Mouse (Mus musculus) midbrain, embryonic 15.5 days (tissue): ENCODE data around the gene Bloc1s3. TPM values are rescaled to one million over a fixed set of nuclear protein-coding genes. Genes with fewer than 3 reads are reported as not detected.

Experiments
- ATAC-seq: fragments of 200-750 bp; cut with Nextera tagmentation; replicated peaks from 2 replicates; pipeline ENCODE4 v1.8.0; 2017; ENCODE audit warnings: moderate TSS enrichment
- H3K27ac ChIP-seq: fragments of 300-500 bp; sonication (generic); 2 replicates; pipeline ENCODE4 v1.5.1; 2015; ENCODE audit warnings: mild to moderate bottlenecking, inconsistent platforms
- H3K27me3 ChIP-seq: fragments of 300-500 bp; sonication (generic); replicated peaks from 2 replicates; pipeline ENCODE4 v1.6.1; 2015; ENCODE audit warnings: inconsistent platforms
- H3K36me3 ChIP-seq: fragments of 300-500 bp; sonication (generic); replicated peaks from 2 replicates; pipeline ENCODE4 v1.6.1; 2015; ENCODE audit warnings: inconsistent platforms
- H3K4me1 ChIP-seq: fragments of 300-500 bp; sonication (generic); 2 replicates; pipeline ENCODE4 v1.6.1; 2015; ENCODE audit warnings: inconsistent platforms
- H3K4me2 ChIP-seq: fragments of 300-500 bp; sonication (generic); 2 replicates; pipeline ENCODE4 v1.6.1; 2015; ENCODE audit warnings: inconsistent platforms, mild to moderate bottlenecking, moderate library complexity
- H3K4me3 ChIP-seq: fragments of 300-500 bp; sonication (generic); 2 replicates; pipeline ENCODE4 v1.5.1; 2015; ENCODE audit warnings: mild to moderate bottlenecking, inconsistent platforms
- H3K9ac ChIP-seq: fragments of 300-500 bp; sonication (generic); 2 replicates; pipeline ENCODE4 v1.6.1; 2015; ENCODE audit warnings: mild to moderate bottlenecking, inconsistent platforms
- H3K9me3 ChIP-seq: fragments of 300-500 bp; sonication (generic); 2 replicates; pipeline ENCODE4 v1.6.1; 2016; ENCODE audit warnings: inconsistent platforms
- WGBS: fragments of 180-500 bp; shearing (Covaris S2); methylation state at CpG from one replicate; pipeline ENCODE4 v1.1.7; 2015; ENCODE audit warnings: mixed read lengths; 5-methylcytosine and 5-hydroxymethylcytosine counted together
- polyA plus RNA-seq: library from polyadenylated mRNA; unstranded; fragments of >200 nt; fragmentation: Nextera tagmentation; extraction: Ambion mirVana; gene quantifications from 2 replicates; pipeline ENCODE4 v1.2.1, GENCODE M21; 2015

Gene Bloc1s3
- 4.8 and 5.0 TPM in 2 replicates for polyA plus RNA-seq

DNA sequence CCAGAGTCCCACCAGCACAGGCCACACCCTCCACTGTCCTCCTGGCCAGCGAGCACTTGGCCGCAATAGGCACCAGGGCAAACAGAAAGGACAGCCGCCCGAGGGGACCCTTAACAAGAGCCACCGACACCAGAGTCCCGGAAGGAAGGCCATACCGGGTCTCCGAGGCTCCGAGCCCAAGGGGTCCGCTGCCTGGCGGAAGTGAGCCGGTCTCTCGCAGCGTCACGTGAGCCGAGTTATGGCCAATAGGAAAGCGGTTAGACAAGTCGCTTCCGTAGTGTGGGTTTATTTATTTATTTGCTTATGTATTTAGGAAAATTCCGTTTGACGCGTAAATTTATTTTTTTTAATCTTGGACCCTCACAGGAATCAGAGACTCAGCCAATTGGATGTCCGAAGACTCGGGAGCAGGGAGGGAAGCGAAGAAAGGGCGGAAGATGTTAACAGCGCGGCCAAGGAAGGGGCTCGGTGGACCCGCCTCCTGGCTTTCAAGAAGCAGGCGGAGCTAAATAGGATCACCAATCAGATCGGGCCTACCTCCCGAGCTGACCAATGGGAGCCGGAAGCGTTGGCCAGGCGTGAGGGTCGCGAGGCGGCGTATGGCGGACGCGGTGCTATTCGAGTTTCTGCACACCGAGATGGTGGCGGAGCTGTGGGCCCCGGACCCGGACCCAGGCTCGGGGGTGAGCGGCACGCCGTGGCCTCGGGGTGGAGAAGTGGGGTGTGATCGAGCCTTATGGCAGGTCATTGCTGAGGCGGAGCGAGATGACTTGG, at the start of gene Bloc1s3, which contains the start of gene Trappc6a:
Bloc1s3 (minus strand) TSS at position 218 of the 774 bp plus-strand sequence.
Trappc6a (plus strand) TSS at position 246 of the 774 bp plus-strand sequence.
- Histone ChIP-seq H3K4me1 (peaks cover 25% of the 10 kb centered on the region), H3K9ac (peak within 1 kb of the TSS; percentile 69), H3K27me3 (no peaks in the 10 kb centered on the region), H3K4me3 (peak within 1 kb of the TSS; percentile 77), H3K4me2 (peak within 1 kb of the TSS; percentile 74), H3K27ac (peak within 1 kb of the TSS; percentile 80), H3K9me3 (no peaks in the 10 kb centered on the region), H3K36me3 (no peaks in the 10 kb centered on the region)
- peak; percentile 95 for ATAC-seq
- WGBS = under 1% methylated on average over 56 of the region's 56 CpGs

GRCm38 (mm10) chr7:19557086-19557485, 48.9 kb upstream of the Bloc1s3 start:
- Histone ChIP-seq H3K27ac (no peak overlapping the region), H3K9me3 (no peaks in the 10 kb centered on the region), H3K4me3 (no peak overlapping the region), H3K36me3 (no peaks in the 10 kb centered on the region), H3K9ac (no peak overlapping the region), H3K27me3 (no peaks in the 10 kb centered on the region), H3K4me1 (peaks cover 46% of the 10 kb centered on the region), H3K4me2 (no peak overlapping the region)
- WGBS = 96% methylated on average over 2 of the region's 2 CpGs
- ATAC-seq = no peak

DNA sequence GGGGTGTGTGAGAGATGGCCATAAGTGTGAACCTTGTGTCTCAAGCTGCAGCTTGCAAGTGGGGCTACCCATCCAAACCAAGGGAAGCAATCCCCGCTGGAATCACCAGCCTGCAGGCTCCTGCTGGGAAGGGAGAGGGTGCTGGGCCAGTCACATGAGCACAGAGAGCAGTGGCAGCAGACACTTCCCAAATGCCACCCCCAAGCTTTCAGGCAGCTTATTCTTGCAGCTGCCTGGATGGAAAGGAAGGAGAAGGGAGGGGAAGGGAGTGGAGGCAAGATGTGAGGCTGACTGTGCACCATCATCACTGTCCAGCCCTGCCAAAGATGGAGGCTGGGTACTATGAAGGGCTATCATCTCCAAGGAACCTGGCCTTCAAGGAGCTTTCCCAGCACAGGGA, 46.0 kb upstream of the Bloc1s3 start:
- 69% methylated on average over 1 of the region's 1 CpGs for WGBS
- Histone ChIP-seq H3K9me3 (no peaks in the 10 kb centered on the region), H3K4me3 (no peak overlapping the region), H3K4me1 (peaks cover 25% of the 10 kb centered on the region), H3K9ac (no peak overlapping the region), H3K4me2 (no peak overlapping the region), H3K36me3 (no peaks in the 10 kb centered on the region), H3K27me3 (no peaks in the 10 kb centered on the region), H3K27ac (no peak overlapping the region)
- ATAC-seq = no peak

- ATAC-seq = no peak
- WGBS = 83% methylated on average over 2 of the region's 2 CpGs
- no peak overlapping the region for H3K4me3 ChIP-seq
- no peak overlapping the region for H3K4me2 ChIP-seq
- H3K9me3 ChIP-seq = no peaks in the 10 kb centered on the region
- H3K27me3 ChIP-seq = no peaks in the 10 kb centered on the region
- no peak overlapping the region for H3K9ac ChIP-seq
- H3K4me1 ChIP-seq = peaks cover 8% of the 10 kb centered on the region
- H3K36me3 ChIP-seq = no peaks in the 10 kb centered on the region
- no peak overlapping the region for H3K27ac ChIP-seq
Measured at GRCm38 (mm10) chr7:19552443-19552842, 44.3 kb upstream of the Bloc1s3 start.

- H3K9ac ChIP-seq = no peak overlapping the region
- H3K4me3 ChIP-seq = no peak overlapping the region
- H3K9me3 ChIP-seq = no peaks in the 10 kb centered on the region
- H3K4me2 ChIP-seq = no peak overlapping the region
- WGBS = 85% methylated on average over 5 of the region's 5 CpGs
- no peaks in the 10 kb centered on the region; the same call in 1 of the 2 replicates for H3K4me1 ChIP-seq
- no peak overlapping the region for H3K27ac ChIP-seq
- no peak for ATAC-seq
- H3K36me3 ChIP-seq = no peaks in the 10 kb centered on the region
- H3K27me3 ChIP-seq = no peaks in the 10 kb centered on the region
Measured at GRCm38 (mm10) chr7:19551634-19552033, 43.5 kb upstream of the Bloc1s3 start.

DNA sequence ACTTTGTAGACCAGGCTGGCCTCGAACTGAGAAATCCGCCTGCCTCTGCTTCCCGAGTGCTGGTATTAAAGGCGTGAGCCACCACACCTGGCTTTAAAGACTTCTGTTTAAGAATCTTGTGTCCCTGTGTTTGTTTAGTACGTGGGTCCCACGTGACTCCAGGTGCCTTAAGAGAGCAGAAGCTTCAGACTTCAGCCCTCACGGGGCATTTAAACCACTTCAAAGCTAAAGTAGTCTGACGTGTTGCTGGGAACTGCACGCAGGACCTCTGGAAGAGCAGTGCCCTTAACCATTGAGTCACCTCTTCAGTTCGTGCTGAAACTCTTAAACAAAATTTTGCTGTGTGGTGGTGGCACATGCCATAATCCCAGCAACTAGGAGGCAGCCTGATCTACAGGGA, 41.2 kb upstream of the Bloc1s3 start:
- WGBS = 92% methylated on average over 10 of the region's 10 CpGs
- H3K27me3 ChIP-seq = no peaks in the 10 kb centered on the region
- H3K9ac ChIP-seq = no peak overlapping the region
- H3K27ac ChIP-seq = no peak overlapping the region
- H3K36me3 ChIP-seq = no peaks in the 10 kb centered on the region
- no peak overlapping the region for H3K4me2 ChIP-seq
- H3K4me3 ChIP-seq = no peak overlapping the region
- no peaks in the 10 kb centered on the region; the same call in 1 of the 2 replicates for H3K4me1 ChIP-seq
- ATAC-seq = no peak
- H3K9me3 ChIP-seq = no peaks in the 10 kb centered on the region

GRCm38 (mm10) chr7:19547344-19547969, 39.3 kb upstream of the Bloc1s3 start:
- Histone ChIP-seq H3K4me1 (peaks cover 5% of the 10 kb centered on the region), H3K4me2 (no peak overlapping the region), H3K4me3 (no peak overlapping the region), H3K9ac (no peak overlapping the region), H3K36me3 (no peaks in the 10 kb centered on the region), H3K27ac (no peak overlapping the region), H3K9me3 (no peaks in the 10 kb centered on the region), H3K27me3 (no peaks in the 10 kb centered on the region)
- 71% methylated on average over 2 of the region's 2 CpGs for WGBS
- ATAC-seq = no peak

DNA sequence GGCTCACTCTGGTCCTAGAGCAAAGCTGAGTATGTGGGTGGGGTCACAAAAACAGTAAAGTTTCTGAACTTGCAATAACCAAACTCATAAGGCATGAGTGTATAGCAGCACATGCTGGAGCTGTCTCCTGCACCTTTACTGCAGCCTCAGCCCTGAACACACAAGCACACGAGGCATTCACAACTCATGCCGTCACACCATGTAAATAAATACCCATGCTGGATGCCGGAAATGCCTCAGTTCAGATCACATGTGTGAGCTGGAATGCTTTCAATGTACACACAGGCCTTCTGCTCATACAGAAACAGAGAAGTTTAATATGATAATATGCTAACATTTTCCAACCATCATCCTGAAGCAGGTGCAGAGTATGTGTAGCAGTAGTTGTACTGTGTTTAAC, 37.8 kb upstream of the Bloc1s3 start:
- H3K9me3 ChIP-seq = no peaks in the 10 kb centered on the region
- H3K4me1 ChIP-seq = peaks cover 18% of the 10 kb centered on the region
- H3K27me3 ChIP-seq = no peaks in the 10 kb centered on the region
- no peaks in the 10 kb centered on the region for H3K36me3 ChIP-seq
- 68% methylated on average over 3 of the region's 3 CpGs for WGBS
- H3K27ac ChIP-seq = no peak overlapping the region
- no peak overlapping the region for H3K4me2 ChIP-seq
- H3K4me3 ChIP-seq = no peak overlapping the region
- ATAC-seq = no peak
- H3K9ac ChIP-seq = no peak overlapping the region

GRCm38 (mm10) chr7:19543584-19543983, 35.4 kb upstream of the Bloc1s3 start:
- WGBS = 60% methylated on average over 6 of the region's 6 CpGs
- no peak overlapping the region for H3K4me2 ChIP-seq
- no peak overlapping the region for H3K9ac ChIP-seq
- no peak overlapping the region for H3K27ac ChIP-seq
- H3K27me3 ChIP-seq = no peaks in the 10 kb centered on the region
- peaks cover 18% of the 10 kb centered on the region for H3K4me1 ChIP-seq
- ATAC-seq = no peak
- H3K4me3 ChIP-seq = no peak overlapping the region
- H3K36me3 ChIP-seq = no peaks in the 10 kb centered on the region
- H3K9me3 ChIP-seq = no peaks in the 10 kb centered on the region

- no peaks in the 10 kb centered on the region for H3K27me3 ChIP-seq
- H3K4me2 ChIP-seq = no peak overlapping the region
- H3K4me3 ChIP-seq = no peak overlapping the region
- no peak overlapping the region for H3K27ac ChIP-seq
- 51% methylated on average over 8 of the region's 8 CpGs for WGBS
- H3K4me1 ChIP-seq = peaks cover 21% of the 10 kb centered on the region
- no peak overlapping the region for H3K9ac ChIP-seq
- peak; percentile 59 for ATAC-seq
- H3K36me3 ChIP-seq = no peaks in the 10 kb centered on the region
- no peaks in the 10 kb centered on the region for H3K9me3 ChIP-seq
Measured at GRCm38 (mm10) chr7:19542155-19542691, 34.1 kb upstream of the Bloc1s3 start.

DNA sequence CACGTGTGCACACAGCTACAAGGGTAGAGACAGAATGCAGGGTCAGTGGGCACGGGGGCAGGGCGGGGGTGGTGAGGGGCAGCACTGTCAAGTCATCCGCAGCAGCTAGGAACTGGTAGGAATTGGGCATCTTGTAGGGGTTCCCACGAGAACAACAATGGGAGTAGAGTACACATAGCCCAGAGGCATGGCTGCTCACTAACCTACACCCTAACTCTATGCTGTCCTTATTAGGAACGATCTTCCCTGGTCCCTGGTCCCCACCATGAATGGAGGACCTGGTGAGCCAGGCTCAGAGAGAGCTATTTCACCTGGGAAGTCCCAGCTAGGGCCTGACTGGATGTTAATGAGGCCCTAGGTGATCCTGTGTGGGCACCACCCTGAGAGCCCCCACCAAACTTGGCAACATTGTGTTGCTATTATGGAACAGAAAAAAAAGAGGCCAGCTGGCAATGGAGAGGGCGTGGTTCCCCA, 33.6 kb upstream of the Bloc1s3 start:
- no peak overlapping the region for H3K27ac ChIP-seq
- 58% methylated on average over 7 of the region's 7 CpGs for WGBS
- peak; percentile 24; the same call in 1 of the 2 replicates for ATAC-seq

GRCm38 (mm10) chr7:19540771-19541566, 32.8 kb upstream of the Bloc1s3 start:
- no peak for ATAC-seq
- Histone ChIP-seq H3K4me2 (no peak overlapping the region), H3K9me3 (no peaks in the 10 kb centered on the region), H3K27me3 (no peaks in the 10 kb centered on the region), H3K27ac (no peak overlapping the region), H3K36me3 (no peaks in the 10 kb centered on the region), H3K4me3 (no peak overlapping the region), H3K4me1 (peaks cover 21% of the 10 kb centered on the region), H3K9ac (no peak overlapping the region)
- WGBS = 93% methylated on average over 2 of the region's 2 CpGs

More for the DNA sequence above, 33.6 kb upstream of the Bloc1s3 start:
- no peaks in the 10 kb centered on the region for H3K27me3 ChIP-seq
- H3K36me3 ChIP-seq = no peaks in the 10 kb centered on the region
- no peak overlapping the region for H3K4me2 ChIP-seq
- H3K9ac ChIP-seq = no peak overlapping the region
- H3K4me3 ChIP-seq = no peak overlapping the region
- peaks cover 21% of the 10 kb centered on the region for H3K4me1 ChIP-seq
- no peaks in the 10 kb centered on the region for H3K9me3 ChIP-seq
